Comparison of ENCODE assay signal across 8 mouse cellular contexts in the genomic region with DNA sequence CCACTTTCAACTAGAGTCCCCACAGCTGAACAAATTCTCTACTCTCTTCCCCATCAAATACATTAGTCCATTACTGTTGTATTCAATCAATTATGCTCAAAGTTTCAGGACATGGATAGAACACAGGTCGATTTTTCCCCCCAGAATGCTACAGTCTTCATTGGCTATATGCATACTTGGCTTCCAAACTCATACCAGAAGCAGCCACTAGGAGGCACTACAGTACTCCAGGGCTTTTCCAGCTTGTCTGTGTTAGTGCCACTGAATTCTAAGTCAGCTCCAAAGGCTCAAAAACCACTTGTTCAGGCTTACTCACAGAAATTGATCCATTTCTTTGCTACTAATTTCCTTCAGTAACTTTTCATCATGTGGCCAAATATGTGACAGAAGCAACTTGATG.
DNase-seq lines count a peak whose midpoint lies in the region; ATAC-seq and TF ChIP-seq lines count a peak whose summit lies in the region.

No protein-coding gene starts in this region.

- no peaks in the 10 kb centered on the region for H3K36me3 ChIP-seq in midbrain, embryonic 10.5 days
- no peaks in the 10 kb centered on the region for H3K36me3 ChIP-seq in midbrain, embryonic 13.5 days
- no peaks in the 10 kb centered on the region for H3K36me3 ChIP-seq in hindbrain, postnatal 0 days (ENCODE audit: insufficient read depth, low read length)

- no peak for ATAC-seq in midbrain, embryonic 13.5 days
- ATAC-seq in hindbrain, postnatal 0 days: no peak

- H3K4me3 ChIP-seq in midbrain, embryonic 10.5 days: no peak overlapping the region
- no peak overlapping the region for H3K4me3 ChIP-seq in midbrain, embryonic 13.5 days (replicated peaks)
- H3K4me3 ChIP-seq in hindbrain, postnatal 0 days (ENCODE audit: low read length): no peak overlapping the region

- H3K4me1 ChIP-seq in midbrain, embryonic 10.5 days: no peaks in the 10 kb centered on the region
- H3K4me1 ChIP-seq in midbrain, embryonic 13.5 days (replicated peaks): no peaks in the 10 kb centered on the region
- no peaks in the 10 kb centered on the region for H3K4me1 ChIP-seq in hindbrain, postnatal 0 days (ENCODE audit: insufficient read depth, low read length)

- peak; percentile 69 for TF ChIP-seq CTCF in hindbrain, postnatal 0 days (IDR thresholded peaks at IDR 0.05; ENCODE audit: low read depth)

- H3K4me2 ChIP-seq in midbrain, embryonic 13.5 days (replicated peaks): no peak overlapping the region
- H3K4me2 ChIP-seq in hindbrain, postnatal 0 days (ENCODE audit: low read depth, low read length): no peak overlapping the region

- no peak overlapping the region for H3K27ac ChIP-seq in midbrain, embryonic 10.5 days (replicated peaks)
- no peak overlapping the region for H3K27ac ChIP-seq in midbrain, embryonic 13.5 days
- H3K27ac ChIP-seq in hindbrain, postnatal 0 days: no peak overlapping the region

- 72% methylated on average over 1 of the region's 1 CpGs for WGBS in midbrain, embryonic 10.5 days
- WGBS in midbrain, embryonic 13.5 days: 38% methylated on average over 1 of the region's 1 CpGs
- WGBS in hindbrain, postnatal 0 days: 57% methylated on average over 1 of the region's 1 CpGs

- peak; percentile 18 for DNase-seq in gastrocnemius, postnatal 10 days
- no peak for DNase-seq in gastrocnemius, postnatal 4 days (ENCODE audit: low spot score in 2 of 2)
- DNase-seq in midbrain, embryonic 10.5 days (ENCODE audit: low spot score): peak; percentile 49
- DNase-seq in ZHBTc4 (ENCODE audit: low read depth, low spot score): peak; percentile 61
- DNase-seq in hindbrain, postnatal 0 days (ENCODE audit: low spot score): peak; percentile 48
- DNase-seq in retina, postnatal 1 day: peak; percentile 70
- DNase-seq in spleen, postnatal 36 days (ENCODE audit: low spot score in 2 of 2): no peak

- H3K9ac ChIP-seq in midbrain, embryonic 13.5 days (replicated peaks): no peak overlapping the region
- no peak overlapping the region for H3K9ac ChIP-seq in hindbrain, postnatal 0 days (replicated peaks; ENCODE audit: low read length)

- no peaks in the 10 kb centered on the region for H3K9me3 ChIP-seq in midbrain, embryonic 10.5 days (replicated peaks)
- H3K9me3 ChIP-seq in midbrain, embryonic 13.5 days: no peaks in the 10 kb centered on the region
- H3K9me3 ChIP-seq in hindbrain, postnatal 0 days (ENCODE audit: low read length): no peaks in the 10 kb centered on the region

- no peaks in the 10 kb centered on the region for H3K27me3 ChIP-seq in midbrain, embryonic 10.5 days (ENCODE audit: low read depth, poor library complexity, severe bottlenecking)
- no peaks in the 10 kb centered on the region for H3K27me3 ChIP-seq in midbrain, embryonic 13.5 days
- no peaks in the 10 kb centered on the region for H3K27me3 ChIP-seq in hindbrain, postnatal 0 days (ENCODE audit: insufficient read depth, low read length)

Comparison
In these comparisons a context has a peak if more than half of its experiments do, and no peak if none do; other contexts are left out.
1. DNase-seq: peak in gastrocnemius, postnatal 10 days (single experiment), midbrain, embryonic 10.5 days (single experiment), ZHBTc4 (single experiment), hindbrain, postnatal 0 days (single experiment) and retina, postnatal 1 day (single experiment); none in gastrocnemius, postnatal 4 days (0 of 2) and spleen, postnatal 36 days (0 of 2).